Mouse (Mus musculus) inflammation-experienced regulatory T-cells, adult 6 months (primary cell): ENCODE data around the gene Kcnrg. TPM values are rescaled to one million over a fixed set of nuclear protein-coding genes. Genes with fewer than 3 reads are reported as not detected.
"Not testable (repeated sequence)": the region's sequence is repeated elsewhere in the genome, so short reads cannot be mapped to it uniquely, and the experiment has no call there.

Experiments used
- ATAC-seq: one replicate; pipeline ENCODE4 v1.8.0; 2017
- polyA plus RNA-seq, 3 experiments: library from polyadenylated mRNA; unstranded; fragments of 100-300 nt; shearing (Covaris generic); gene quantifications; one replicate each; pipeline ENCODE4 v1.2.1; 2017

Kcnrg gene
- polyA plus RNA-seq, result under 1 TPM; 0.60 to 0.98 (median 0.91) TPM

- ATAC-seq, result no peak
Measured at GRCm38 (mm10) chr14:61607157-61607556, at the start of gene Kcnrg. Gene Kcnrg, plus strand, starts transcription at chr14:61607457.

DNA sequence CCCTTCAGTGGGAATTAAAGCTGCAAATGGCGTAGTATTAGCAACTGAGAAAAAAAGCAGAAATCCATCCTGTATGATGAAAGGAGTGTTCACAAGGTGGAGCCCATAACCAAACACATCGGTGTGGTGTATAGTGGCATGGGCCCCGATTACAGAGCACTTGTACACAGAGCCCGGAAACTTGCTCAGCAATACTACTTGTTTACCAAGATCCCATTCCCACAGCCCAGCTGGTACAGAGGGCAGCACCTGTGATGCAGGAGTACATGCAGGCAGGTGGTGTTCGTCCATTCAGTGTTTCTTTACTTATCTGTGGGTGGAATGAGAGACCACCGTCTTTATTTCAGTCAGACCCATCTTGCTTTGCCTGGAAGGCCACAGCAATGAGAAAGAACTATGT, 48.4 kb upstream of the Kcnrg start:
- ATAC-seq, result no peak

DNA sequence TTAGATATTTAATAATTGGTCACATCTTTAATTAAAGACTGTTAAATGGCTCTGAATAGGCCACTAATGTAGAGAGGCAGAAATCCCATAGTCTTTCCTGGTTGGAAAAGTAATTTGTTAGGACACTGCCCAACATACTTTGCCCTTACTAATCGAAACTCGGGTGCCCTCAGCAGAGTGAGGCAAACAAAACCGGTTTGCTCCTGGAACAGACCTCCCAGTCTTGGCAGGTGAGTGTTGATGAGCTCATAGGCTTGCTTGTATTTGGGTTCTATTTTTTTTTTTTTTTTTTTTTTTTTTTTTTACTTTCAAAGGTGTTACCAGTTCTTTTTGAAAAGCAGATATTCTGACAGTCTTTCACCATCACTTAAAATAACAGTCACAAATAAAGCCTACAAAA, 47.4 kb upstream of the Kcnrg start:
- ATAC-seq, result no peak

- ATAC-seq, result not testable (repeated sequence)
Measured at GRCm38 (mm10) chr14:61566211-61566610, 41.0 kb upstream of the Kcnrg start.

- no peak for ATAC-seq
Measured at GRCm38 (mm10) chr14:61569344-61569743, 37.9 kb upstream of the Kcnrg start.

DNA sequence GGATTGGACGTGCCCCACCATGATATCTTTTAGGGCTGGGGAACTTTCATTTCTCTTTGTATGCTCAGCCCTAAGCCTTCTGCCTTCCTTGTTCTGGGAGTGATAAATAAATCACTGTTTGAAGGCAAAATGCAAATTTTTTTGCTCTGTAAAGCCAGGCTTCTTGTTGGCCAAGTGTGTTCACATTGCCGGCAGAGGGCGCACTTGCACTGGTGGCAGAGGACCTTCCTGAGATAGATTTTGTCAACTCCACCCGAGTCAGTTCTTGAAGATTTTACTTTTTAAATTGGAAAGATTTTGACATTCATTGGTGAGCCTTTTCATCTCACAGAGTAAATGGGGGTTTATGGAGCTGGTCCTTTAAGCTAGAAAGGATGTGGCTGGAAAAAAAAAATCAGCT, 35.9 kb upstream of the Kcnrg start:
- peak; percentile 64 for ATAC-seq

GRCm38 (mm10) chr14:61572131-61572530, 35.1 kb upstream of the Kcnrg start:
- no peak for ATAC-seq

DNA sequence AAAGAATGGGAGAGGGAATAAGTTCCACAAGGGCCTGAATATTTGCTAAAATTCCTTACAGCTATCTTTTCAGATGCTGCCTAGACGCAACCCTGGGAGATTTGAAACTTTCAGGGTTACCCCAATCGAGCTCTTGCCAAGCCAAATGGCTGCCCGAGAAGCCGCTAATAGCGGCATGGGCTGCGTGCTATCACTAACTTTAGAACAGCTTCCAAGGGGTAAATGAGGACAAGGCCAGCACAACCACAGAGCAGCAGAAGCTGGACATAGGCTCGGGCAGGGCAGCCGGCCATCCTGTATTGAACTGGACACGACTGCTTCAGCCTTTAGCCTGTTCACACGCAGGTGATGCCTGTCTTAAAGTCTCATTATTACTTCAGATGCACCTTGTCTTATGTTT, 32.2 kb upstream of the Kcnrg start:
- ATAC-seq, result no peak

- no peak for ATAC-seq
Measured at GRCm38 (mm10) chr14:61575941-61576340, 31.3 kb upstream of the Kcnrg start.

DNA sequence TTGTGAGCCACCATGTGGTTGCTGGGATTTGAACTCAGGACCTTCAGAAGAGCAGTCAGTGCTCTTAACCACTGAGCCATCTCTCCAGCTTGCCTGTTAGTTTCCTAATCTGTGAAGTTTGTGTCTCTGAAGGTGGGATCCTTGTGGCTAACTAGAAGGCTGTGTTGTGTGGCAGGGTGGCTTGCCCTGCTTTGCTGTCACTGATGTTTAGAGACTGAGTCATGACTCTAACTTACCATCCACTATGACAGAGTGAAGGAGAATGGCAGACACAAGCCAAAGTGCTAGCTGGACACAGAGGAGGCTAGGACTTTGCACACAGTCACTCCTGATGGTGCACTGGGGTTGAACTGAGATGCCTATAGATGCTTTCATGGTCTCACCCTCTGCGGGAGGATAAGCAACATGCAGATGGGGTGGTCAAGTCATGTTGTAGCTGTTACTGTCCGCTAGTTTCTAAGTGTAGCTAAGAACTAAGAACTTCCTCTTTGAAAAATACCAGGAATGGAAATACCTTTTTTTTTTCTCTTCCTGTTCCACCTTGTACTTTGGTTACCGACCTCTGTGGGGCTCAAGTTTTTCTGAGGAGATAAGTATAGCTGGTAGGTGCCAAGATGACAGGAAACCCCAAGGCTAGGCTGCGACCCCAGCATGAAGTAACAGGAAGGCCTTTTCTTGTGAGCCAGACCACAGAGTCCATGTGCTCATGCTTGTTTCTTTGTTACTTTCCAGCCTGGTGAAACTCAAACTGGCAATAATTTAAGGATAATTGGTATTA, 17.8 kb upstream of the Kcnrg start:
- no peak for ATAC-seq

DNA sequence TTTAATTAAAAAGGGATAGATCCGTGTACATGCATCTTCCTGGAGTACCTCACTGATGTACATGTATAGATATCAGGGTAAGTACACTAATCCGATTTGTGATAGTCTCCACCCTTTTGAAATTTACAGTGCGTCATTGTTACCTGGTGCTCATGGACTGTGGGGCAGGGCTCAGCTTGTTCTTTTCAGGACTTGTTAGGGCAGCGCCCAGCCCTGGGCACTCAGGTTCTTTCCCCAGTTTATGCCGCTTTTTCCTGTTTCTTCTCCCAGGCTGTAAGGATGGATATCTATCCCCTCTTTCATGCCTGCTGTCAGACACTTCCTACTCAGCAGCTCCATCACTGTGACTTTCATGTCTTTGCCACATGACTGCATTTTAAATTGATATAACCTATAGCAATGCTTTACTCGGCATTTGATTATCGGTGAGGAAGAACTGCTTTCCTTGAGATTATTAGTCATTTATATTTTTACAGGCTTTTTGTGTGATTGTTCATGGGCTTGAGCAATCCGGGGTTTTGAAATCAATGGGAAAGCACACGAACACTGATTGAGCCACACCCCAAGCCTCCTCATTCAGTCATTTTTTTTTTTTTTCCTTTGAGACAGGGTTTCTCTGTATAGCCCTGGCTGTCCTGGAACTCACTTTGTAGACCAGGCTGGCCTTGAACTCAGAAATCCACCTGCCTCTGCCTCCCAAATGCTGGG, 10.4 kb upstream of the Kcnrg start:
- no peak for ATAC-seq

GRCm38 (mm10) chr14:61597968-61598367, 9.3 kb upstream of the Kcnrg start, which contains the start of gene Trim13:
Gene Trim13, plus strand, starts transcription at chr14:61598247.
- ATAC-seq, result no peak

GRCm38 (mm10) chr14:61599057-61599806, 8.0 kb upstream of the Kcnrg start:
- ATAC-seq, result peak; percentile 96

GRCm38 (mm10) chr14:61601348-61601747, 5.9 kb upstream of the Kcnrg start:
- ATAC-seq, result no peak

- no peak for ATAC-seq
Measured at GRCm38 (mm10) chr14:61603069-61603755, 4.0 kb upstream of the Kcnrg start.

GRCm38 (mm10) chr14:61604081-61604480, 3.2 kb upstream of the Kcnrg start:
- ATAC-seq, result no peak

DNA sequence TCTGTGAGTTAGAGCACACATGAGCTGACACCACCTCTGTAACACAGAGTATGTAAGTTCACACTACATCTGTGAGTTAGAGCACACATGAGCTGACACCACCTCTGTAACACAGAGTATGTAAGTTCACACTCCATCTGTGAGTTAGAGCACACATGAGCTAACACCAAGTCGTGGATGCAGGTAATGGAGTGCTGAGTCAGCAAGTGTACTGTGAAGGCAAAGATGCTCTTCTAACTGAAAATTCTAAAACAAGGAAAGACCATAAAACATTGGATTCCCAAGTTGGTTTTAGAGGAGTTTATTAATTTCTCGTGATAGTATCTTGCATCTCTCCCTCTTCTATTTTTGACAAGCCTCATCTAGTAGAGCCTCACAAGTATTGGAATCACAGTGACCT, 1.2 kb upstream of the Kcnrg start:
- ATAC-seq, result not testable (repeated sequence)

DNA sequence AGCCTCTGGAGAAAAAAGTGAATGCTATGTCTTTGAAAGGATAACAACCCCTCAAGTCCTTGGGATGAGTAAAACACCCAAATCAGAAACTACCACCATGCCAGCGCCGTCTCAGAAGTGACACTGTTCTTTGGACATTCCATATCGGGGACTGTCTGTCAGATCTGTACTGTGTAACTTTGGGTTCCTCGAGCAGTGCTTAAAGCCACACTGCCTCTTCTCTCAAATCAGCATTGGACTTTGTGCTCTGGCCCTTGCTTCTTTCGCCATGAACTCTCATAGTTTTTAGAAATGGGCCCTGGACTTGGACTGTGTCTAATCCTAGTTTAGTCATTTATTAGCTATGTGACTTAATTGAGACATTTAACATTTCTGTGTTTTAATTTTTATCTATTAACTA, 4.5 kb downstream of the Kcnrg start:
- no peak for ATAC-seq

DNA sequence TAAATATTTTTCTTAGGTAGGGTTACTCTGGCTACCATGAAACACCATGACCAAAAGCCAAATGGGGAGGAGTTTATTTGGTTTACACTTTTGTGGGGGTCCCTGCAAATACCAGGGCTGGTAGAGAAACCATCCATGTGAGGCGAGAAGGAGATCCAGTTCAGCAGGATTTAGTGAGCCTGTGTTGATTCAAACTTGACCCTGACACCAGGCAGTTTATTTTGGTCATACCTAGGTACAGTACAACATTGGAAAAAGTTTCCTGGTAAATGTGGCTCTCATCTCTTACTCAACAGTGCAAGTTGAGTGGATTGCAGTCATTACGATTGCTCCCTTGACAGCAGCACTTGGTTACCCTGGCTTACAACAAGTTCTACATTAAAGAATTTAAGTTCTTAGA, 6.1 kb downstream of the Kcnrg start:
- no peak for ATAC-seq

GRCm38 (mm10) chr14:61620371-61620770, 13.1 kb downstream of the Kcnrg start:
- ATAC-seq, result no peak

DNA sequence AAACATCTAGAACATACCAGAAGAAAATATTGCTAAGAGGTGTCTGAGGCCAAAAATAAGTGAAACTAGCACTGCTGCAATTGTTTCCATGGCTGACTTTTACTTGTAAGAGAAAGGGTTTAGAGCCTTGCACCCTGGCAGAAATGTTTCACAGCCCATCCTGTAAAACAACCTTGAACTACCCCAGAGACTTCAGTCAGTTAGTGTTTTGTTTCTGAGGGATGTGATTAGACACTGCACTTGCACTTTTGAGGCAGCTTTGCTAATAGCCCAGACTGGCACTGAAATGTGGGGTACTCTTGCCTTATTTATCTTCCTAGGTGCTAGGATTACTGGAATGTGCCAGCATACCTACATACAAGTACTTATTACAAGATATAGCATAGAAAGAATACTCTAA, 28.7 kb downstream of the Kcnrg start:
- ATAC-seq, result no peak

DNA sequence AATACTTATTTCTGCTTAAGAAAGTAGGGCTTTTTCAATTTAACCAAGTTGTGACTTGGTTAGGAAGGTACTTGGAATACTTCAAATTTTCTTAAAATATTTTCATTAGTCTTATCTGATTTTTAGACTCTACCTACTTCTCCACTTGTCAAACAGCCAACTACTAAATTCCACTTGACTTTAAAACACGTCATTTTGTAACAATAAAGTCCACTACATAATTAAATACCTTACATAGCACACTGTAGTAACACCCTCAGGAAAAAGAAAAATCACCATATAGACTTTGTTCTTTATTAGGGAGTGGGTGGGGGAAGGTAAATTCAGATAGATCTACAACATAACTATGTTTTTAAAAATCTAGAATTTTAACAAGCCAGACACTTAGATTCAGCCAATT, 35.4 kb downstream of the Kcnrg start:
- ATAC-seq, result no peak

GRCm38 (mm10) chr14:61645547-61645946, 38.3 kb downstream of the Kcnrg start:
- no peak for ATAC-seq
